Mouse (Mus musculus): ENCODE measurements around the gene Thbs4.
A peak's percentile ranks its signal among the peaks of the same experiment; 100 is the strongest.

Thbs4 gene

DNA sequence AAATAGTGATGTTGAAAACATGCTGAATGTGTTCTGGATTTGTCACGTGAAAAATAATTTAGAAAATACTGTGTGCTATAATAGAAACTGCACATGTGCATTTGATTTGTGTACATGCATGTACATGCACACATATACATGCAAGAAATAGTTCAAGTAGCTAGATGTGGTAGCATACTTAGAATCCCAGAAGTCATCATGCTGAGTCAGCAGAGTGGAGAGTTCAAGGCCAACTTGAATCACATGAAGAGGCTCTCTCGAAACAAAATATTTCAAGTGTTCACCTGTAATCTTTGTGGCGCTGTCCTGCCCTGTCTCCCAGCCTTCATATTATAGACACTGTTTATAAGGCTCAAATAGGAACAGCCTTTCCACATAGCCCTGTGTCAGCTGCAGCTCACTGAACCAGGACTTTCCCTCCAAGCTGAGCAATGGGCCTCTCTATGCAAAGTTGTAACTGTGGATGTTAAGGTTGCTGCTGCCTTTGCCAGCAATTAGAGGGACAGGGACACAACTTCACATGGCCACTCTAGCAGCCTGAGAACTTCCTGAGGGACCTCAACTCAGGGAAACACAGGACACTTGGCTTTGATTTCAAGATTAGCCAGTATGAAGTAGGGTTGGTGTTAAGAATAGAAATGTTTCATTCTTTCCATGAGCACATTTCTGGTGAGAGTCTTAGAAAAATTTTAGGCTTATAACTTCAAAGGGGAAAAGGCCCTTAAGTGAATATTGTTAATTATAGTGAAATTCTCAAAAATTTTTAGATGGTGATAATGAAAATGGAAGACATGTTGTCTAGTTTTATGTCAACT, 76.6 kb downstream of the Thbs4 start:
- DNase-seq (ENCODE audit: low read depth, low spot score): peak; percentile 36

DNA sequence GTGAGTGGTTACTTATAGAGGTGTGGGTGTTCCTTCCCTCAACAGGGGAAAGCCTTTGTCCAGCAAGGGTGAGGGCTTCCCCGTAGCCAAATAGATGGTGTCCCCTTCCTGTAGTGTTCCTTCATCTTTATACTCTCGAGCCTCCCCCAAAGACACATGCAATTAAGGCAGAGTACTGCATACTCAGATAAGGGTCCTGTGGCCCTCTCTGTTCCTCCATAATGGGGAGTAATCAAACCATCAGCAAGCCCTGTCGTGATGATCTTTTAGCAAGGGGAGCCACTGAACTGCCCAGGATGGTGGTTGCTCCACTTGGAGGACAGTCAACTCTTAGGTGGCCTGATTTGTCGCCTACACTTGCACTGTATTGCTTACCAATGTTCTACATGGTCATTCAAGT, 82.0 kb downstream of the Thbs4 start:
- no peak for DNase-seq (ENCODE audit: low read depth, low spot score)

DNA sequence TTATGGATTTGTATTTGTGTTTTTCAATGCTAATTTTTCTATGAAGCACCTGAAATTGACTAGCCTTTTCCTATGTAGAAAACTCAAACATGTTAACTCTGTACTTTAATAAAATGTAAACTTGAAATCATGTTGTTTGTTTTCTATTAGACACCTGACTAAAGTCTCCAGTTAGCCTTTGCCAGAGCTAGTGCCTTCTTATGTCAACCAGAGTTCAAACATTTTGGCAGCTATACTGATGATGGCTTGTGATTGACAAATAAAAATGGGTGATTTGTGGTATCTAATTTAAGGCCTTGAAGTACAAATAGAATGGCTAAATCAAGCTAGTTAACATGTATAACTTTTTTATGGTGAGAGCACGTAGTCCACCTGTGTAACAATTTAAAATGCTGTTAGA, 82.8 kb downstream of the Thbs4 start:
- DNase-seq (ENCODE audit: low read depth, low spot score): no peak

DNA sequence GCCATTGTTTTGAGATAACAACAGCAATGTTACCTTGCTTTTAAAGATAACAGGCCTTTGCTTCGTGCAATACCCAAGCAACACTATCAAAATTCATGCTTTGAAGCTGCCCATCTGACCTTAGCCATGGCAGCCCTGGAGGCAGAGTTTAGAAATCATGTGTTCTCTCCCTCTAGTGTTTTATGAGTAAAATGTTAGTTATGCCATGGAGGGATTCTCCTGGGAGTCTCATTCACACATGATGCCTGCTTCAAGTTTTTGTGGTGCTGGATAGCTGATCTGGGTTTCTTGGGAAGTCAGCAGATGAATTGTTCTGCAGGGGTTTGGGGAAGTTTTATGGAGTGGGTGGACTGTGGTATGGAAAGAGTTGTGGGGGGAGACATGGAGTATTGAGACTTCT, 84.3 kb downstream of the Thbs4 start:
- DNase-seq (ENCODE audit: low read depth, low spot score): no peak

DNA sequence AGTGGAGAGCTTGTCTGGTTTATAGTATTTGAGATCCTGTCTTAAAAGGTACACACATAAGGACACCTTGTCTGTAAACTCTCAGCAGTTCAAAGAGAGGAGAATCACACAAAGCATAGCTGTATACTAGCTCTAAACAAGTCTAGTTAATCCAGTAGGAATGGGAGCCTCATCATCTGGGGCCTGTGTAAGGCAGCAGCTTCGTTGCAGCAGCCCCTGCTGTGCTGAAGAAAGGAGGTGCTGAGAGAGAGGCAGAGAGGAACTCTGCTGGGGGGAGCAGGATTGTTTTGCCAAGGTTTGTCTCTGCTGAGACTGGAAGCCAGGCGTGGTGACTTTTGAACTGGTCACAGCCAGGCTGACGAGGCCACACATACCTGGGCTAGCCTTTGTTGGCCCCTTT, 85.1 kb downstream of the Thbs4 start:
- no peak for DNase-seq (ENCODE audit: low read depth, low spot score)

DNA sequence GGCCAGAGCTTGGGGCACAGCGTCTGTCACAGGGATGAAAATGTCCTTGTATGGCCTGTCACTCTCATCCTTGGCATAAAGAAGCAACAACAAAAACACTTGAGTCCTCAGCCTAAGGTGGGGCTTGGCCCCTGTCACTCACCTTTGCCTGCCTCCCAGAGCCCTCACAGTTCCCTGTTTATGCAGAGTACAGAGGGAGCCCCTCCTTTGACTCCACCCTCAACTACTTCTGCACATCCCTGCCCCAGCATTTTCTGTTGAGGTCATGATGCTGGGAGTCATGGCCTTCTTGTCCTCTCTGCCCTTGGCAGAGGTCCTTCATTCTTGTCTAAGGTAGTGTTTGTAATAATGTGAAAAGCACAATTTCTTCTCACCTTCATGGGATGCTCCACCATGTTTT, 86.2 kb downstream of the Thbs4 start:
- DNase-seq (ENCODE audit: low read depth, low spot score): no peak

DNA sequence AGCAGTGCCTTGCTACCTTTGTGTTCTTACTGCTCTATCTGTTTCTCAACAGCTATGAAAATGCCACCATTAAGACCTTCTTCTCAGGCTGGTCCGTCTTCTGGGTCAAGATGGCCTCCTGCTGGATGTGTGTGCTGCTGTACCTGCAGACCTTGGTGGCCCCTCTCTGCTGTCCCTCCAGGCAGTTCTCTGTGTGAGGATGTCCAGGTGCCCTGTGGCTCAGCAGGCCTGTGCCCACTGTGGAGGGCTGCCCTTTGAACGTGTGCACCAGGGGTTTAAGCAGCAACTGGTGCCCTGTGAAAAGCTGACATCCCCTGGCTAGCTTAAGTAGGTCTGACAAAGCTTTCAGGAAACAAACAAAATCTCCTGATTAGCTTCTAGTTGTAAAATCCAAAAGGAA, 86.7 kb downstream of the Thbs4 start:
- DNase-seq (ENCODE audit: low read depth, low spot score): no peak

DNA sequence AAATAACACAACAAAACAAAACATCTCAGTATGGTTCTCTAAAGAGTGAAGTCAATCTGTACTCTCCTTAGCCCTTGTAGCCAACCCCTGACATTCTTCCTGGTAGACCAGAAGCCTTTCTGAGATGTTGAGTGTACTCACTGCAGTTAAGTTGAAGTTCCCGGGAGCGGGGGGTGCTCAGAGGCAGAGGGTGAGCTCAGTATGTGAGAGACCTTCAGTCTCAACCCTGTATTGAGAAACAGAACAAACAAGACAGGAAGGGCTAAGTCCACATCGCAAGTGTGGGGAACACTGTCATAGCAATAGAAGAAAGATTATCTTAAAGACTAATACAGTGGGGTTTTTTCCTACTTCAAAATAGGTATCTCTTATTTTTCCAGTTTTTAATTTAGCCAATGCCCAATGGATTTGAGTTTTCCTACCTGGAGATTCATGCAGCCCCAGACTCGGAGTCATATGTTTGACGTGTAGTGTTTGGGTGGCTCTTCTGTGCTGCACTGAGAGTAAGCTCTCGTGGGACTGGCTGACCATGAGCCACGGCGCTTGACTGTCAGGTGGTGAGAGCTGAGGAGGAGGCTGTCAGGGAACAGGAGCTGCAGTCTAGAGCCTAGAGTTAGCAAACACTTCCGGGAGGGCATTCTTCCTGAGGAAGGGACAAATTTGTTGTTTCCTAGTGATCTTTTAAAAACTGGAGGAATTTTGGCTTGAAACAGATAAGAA, 88.1 kb downstream of the Thbs4 start:
- no peak for DNase-seq (ENCODE audit: low read depth, low spot score)

DNA sequence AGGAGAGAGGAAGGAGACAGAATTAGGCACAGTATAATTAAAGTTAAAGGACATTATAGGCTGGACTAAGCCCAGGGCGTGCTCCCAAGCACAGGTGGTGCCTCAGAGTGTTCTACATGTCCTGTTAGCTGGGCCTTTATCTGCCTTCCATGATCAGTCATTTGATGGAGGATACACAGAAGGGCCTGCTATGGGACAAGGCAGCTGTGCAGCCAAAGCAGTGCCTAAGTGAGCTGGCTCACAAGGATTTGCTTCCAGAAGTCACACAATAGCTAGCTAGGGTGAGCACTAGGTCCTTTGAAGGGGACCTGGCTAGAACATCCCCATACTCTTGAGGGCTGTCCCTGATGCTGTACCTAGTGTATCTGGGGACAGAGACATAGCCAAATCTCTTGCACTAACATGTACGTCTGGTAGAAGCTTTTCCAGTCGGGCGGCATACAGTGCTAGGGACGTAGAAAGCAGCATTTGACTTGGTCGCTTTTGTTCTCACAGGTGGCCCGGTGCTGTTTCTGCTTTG, 89.5 kb downstream of the Thbs4 start:
- DNase-seq (ENCODE audit: low read depth, low spot score): no peak

DNA sequence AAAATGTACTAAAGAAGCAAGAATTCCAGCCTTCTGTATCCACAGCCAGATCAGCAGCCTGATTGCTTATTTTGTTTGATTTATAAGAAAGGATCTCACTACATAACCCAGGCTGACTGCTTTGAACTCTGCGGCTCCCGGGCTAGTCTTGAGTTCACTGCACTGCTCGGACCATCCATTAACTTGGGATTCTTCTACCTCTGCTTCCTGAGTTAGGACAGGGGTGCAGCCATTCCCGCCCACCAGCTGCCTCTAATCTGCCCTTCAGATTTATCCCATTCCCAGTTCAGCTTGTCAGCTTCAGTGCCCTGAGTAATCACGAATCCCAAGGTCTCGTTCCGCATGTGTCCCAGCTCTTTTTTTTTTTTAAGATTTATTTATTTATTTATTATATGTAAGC, 90.4 kb downstream of the Thbs4 start:
- no peak for DNase-seq (ENCODE audit: low read depth, low spot score)

DNA sequence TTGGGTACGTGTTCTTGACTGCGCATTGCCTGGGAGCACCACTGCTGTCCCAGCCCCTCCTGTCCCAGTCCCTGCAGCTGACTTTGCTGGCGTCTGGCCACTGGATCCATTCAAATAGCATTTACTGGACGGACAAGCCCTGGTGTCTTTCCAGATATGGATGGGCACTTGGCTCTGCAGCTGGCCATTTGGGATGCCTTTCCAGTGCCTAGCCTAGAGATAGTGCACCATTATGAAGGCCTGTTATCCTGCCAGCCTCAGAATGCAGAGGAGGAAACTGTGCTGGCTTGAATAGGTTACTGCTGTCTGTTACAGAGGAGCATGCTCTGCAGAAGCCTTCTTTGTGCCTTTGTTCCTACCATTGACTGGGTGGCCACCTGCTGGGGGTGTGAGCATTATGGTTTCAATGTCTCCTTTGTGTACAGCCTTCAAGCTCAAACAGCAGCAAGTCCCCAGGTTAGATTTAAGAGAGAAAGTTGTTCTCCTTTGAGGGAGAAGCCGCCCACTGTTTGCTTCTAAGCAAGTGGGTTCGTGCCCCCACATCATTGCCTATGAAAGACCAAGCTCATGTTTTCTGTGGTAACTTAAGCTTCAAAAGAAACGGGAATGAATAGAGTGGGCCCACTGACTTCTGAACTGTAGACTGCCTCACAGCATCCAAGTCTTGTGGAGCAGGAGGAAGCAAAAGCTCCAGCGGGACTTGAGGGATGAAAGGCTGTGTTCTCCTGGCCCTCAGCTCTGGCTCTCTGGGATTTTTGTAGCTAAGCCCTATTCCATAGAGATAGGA, 91.2 kb downstream of the Thbs4 start:
- peak; percentile 22 for DNase-seq (ENCODE audit: low read depth, low spot score)

DNA sequence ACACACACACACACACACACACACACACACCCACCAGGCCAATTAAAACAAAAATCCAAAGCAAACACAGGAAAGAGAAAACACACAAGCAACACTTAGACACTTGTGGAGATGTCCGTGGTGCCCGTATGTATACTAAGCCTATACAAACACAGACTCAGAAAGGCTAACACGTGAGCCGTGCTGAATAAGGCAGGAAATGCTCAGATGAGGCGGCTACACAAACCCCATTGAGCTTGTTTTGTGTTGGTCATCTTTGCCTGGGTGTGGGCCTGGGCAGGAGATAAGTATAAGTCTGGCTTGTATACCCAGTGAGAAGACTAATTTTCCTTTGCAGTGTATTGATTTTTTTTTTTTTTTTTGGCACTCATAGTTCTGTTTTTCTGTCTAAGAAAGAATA, 92.6 kb downstream of the Thbs4 start:
- DNase-seq (ENCODE audit: low read depth, low spot score): no peak

Measured in A20 (cell line).